Mouse (Mus musculus): ENCODE data around the gene Kmt2e. TPM values are rescaled to one million over a fixed set of nuclear protein-coding genes. Genes with fewer than 3 reads are reported as not detected.
"Not testable (repeated sequence)": the region's sequence is repeated elsewhere in the genome, so short reads cannot be mapped to it uniquely, and the experiment has no call there.

Gene Kmt2e
- total RNA-seq, 4 experiments from 2014 or later, result 71.4 to 117 (median 87.8) TPM

GRCm38 (mm10) chr5:23501582-23502316 lies 67.5 kb downstream of the Kmt2e start:
- no peak for DNase-seq

DNA sequence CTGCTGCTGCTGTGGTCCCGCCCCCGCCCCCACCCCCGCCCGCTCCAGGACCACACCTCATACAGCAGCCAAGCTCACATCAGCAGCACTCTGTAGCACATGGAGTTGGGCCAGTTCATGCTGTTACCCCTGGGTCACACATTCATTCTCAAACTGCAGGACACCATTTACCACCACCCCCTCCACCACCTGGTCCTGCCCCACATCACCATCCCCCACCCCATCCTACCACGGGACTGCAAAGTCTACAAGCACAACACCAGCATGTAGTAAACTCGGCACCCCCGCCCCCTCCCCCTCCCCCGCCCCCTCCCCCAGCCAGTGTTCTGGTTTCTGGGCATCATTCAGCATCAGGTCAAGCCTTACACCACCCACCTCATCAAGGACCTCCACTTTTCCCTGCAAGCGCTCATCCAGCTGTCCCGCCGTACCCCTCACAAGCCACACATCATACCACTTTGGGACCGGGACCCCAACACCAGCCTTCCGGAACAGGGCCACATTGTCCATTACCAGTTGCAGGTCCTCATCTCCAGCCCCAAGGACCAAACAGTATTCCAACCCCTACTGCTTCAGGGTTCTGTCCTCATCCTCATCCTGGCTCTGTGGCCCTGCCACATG lies 68.2 kb downstream of the Kmt2e start:
- DNase-seq, result no peak

DNA sequence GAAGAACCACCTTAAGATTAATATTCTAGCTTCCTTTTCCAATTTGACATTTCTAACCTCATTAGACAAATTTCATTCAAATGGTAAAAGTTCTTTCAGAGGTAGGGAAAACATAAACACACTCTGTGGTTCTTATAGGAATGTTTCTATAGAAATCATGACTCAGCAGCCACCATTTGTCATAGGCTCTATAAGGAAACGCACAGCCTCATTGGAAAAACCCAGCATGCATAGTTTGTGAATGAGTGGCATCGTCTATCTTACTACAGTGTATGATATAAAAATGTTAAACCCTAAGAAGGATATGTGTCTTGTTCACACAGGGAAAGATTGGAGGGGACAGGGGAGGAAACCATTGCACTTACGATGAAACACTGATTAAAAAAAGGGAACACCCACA lies 71.3 kb downstream of the Kmt2e start:
- no peak for DNase-seq

GRCm38 (mm10) chr5:23507210-23507609 lies 73.0 kb downstream of the Kmt2e start:
- no peak for DNase-seq

DNA sequence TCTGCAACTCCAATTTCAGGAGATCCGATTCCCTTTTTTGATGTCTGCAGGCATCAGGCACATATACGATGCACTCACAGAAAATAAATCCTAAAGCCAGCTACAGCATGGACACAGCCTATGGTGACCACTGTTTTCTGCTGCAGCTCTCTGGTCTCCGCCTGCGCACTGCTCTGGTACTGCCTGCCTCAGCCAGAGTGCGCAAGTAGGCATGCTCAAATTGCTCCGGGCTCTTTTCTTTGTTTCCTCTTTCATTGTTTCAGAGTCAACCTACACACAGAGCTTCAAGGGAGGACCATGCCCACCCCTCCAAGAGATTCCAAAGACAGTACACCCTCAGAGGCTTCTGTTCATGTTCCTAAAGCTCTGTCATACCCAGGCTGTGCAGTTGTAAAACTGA lies 74.4 kb downstream of the Kmt2e start:
- DNase-seq, result no peak

DNA sequence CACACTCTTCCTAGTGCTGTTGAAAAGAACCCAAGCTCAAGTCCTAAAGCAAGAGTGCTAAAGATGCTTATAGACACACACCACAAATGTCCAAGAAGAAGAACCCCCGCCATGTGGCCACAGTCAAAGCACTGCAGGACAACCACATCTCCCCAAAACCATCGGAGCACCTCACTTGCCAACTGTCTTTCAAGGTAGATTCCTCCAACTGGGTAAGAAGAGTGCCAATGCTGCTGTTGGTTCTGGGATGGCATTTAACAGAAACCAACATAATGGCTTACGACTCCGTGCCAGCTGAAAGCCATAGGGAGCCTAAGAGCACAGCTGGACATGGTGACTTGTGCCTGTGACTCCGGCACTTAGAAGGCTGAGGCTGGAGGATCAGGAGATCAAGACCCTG lies 77.2 kb downstream of the Kmt2e start:
- no peak for DNase-seq

DNA sequence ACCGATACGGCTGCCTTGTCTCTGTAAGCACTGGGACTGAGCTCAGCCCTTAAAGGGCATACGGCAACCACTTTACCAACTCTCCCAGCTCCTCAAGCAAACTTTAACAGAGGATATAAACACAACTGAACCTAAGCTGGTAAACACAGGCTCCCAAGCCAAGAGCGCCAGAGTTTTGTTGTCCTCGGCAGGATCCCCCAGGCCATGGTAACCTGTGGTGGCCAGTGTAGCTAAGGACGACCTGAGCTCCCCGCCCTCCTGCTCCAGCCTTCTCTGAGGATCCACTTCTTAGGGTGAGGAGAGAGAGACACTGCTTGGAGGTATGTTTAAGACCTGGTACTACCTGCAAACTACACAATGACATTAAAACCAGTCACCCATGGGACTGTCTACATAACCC lies 78.3 kb downstream of the Kmt2e start:
- no peak for DNase-seq

- no peak for DNase-seq
Measured at GRCm38 (mm10) chr5:23513468-23513867, 79.2 kb downstream of the Kmt2e start.

DNA sequence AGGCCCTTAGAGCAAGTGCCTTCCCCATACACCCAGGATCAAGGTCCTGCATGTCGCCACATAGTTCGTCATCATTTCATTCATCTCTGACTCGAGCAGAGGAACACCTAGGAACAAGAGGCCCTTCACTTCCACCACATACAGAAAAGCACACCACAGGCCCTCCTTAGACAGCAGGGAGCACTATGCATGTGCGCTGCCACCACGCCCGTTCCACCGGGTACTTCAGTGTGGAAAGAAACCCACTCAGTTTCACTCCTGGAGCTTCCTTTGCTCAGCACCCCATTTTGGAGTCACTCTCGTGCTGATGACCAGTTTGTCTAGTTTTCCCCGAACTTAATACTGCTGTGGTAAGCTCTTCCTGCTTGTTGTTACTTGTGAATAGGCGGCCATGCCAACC lies 80.8 kb downstream of the Kmt2e start:
- no peak for DNase-seq

GRCm38 (mm10) chr5:23516962-23517361 lies 82.7 kb downstream of the Kmt2e start:
- DNase-seq, result no peak

DNA sequence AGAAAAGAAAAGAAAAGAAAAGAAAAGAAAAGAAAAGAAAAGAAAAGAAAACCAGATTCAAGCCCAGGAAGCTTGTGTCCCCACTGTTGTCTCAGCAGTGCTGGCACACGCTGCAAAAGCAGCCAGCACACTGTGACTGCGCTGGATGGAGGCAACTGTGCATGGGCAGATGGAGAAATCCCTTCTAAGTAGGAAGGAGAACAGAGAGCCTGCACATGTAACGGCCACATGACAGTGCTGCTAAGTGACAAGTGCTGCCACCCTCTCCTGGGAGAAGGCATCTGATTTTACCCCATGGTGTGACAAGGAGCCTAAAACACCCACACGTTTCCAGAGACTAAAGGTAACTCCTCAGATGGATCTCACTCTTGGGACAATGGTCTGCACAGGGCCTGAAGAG lies 83.6 kb downstream of the Kmt2e start:
- DNase-seq, result no peak

GRCm38 (mm10) chr5:23518673-23519072 lies 84.4 kb downstream of the Kmt2e start:
- DNase-seq, result no peak

DNA sequence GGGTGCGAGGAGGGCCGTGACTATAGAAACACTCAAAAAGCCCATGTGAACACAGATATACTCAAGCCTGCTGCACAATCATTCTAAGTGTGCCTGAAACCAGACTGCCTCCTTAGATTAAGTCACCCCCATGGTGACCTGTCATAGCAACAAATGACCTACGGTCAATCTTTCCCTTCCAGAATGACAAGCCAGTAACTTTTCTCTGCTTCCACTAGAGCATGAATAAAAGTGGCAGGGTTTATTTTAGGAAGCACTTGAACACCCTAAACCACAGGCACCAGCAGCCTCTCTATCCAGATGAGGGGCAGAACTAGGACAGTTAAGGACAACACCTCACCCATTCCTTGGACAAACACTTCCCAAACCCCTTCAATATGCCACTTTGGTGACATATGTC lies 85.4 kb downstream of the Kmt2e start:
- no peak for DNase-seq

GRCm38 (mm10) chr5:23521645-23522044 lies 87.4 kb downstream of the Kmt2e start:
- DNase-seq, result no peak

- no peak for DNase-seq
Measured at GRCm38 (mm10) chr5:23523936-23524335, 89.7 kb downstream of the Kmt2e start.

DNA sequence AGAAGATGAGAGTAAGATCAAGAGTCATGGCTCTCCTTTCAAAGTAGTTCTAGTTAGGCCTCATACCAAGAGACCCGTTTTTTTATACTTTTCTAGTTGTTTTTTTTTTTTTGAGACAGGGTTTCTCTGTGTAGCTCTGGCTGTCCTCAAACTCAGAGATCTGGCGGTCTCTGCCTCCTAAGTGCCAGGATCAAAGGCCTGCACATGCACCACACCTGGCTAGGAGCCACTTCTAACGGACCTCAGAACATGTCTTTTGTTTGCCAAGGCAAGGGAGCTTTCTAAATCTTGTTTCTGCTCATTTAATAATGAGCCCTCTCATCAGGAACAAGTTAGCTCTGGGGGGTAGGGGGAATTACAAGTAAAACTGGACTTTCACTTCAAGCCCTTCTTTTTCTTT lies 90.4 kb downstream of the Kmt2e start:
- no peak for DNase-seq

GRCm38 (mm10) chr5:23531100-23531499 lies 96.9 kb downstream of the Kmt2e start:
- no peak for DNase-seq

DNA sequence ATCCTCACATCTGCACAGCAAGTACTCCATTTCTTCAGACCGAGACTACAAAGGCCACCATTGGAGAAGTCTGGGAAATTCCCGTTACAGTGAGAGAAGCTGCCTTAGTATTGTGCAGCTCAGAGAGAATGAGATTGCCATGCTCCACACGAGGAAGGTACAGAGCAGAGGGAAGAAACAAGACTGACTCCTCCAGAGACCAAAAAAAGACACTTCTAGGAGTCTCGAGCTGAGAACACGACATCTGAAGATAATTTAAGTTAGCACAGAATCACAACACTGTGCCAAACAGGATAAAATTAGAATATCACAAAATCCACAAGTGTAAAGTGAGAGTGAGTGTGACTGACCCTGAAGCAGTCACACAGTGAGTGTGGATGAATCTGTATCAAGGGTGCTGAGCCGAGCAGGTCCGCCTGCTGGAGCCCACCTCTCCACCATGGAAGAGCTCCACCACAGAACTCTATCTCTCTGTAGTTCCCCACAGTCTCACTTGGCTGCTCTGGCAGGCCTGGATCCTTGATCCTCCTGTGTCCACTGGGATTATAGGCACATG lies 97.4 kb downstream of the Kmt2e start:
- DNase-seq, result no peak

DNA sequence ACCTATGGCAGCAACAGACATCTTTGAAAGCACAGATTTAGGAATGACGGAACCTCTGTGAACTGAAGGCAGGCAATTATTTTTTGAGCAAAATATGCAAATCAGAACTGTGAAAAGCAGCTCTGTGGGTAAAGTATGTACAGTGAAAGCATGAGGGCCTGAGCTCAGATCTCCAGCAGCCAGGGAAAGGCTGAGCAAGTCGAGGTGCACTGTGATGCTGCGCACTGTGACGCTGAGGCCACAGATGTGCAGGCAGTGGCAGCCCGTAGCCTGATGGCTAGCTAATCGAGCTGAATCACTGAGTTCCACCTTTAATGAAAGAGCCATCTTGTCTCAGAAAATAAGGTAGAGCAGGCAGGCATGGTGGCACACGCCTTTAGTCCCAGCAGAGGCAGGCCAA lies 101.5 kb downstream of the Kmt2e start:
- no peak for DNase-seq

DNA sequence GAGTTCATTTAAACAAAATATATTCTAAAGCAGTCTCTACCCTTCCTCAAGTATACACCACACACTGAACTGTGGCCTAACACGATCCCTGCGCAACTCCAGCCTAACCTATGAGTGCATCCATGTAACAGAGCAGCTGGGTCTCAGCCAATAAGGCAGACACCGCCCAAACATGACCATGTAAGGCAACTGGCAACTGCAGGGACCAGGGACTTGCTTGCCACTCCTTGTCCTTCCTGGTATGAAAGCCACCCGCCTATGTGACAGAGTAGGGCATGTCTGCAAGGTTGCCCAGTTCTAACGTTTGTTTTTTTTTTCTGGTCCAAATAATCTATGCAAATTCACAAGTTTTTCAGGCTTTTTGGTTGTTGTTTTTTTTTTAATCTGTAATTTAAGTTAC lies 117.4 kb downstream of the Kmt2e start:
- no peak for DNase-seq

DNA sequence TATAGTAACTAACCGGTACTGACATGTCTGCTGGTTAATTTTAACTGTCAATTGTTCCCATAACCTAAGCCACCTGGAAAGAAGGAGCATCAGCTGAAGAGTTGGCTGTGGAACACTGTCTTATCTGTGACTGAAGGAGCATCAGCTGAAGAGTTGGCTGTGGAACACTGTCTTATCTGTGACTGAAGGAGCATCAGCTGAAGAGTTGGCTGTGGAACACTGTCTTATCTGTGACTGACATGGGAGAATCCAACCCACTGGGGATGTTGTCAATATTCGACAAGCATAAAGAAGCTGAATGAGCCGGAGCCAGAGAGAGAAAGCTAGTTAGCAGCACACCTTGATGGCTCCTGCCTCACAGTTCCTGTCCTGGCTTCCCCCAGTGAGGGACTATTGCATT lies 119.1 kb downstream of the Kmt2e start:
- not testable (repeated sequence) for DNase-seq
